Mouse (Mus musculus) kidney, embryonic 15.5 days (tissue): ENCODE measurements around the gene Chst13. TPM values are rescaled to one million over a fixed set of nuclear protein-coding genes. Genes with fewer than 3 reads are reported as not detected.

Experiments
- ATAC-seq: fragments of 200-750 bp; cut with Nextera tagmentation; replicated peaks from 2 replicates; pipeline ENCODE4 v1.8.0; 2017; ENCODE audit warnings: moderate TSS enrichment; ENCODE audit not compliant: low FRiP score
- H3K27ac ChIP-seq: fragments of 300-500 bp; sonication (generic); 2 replicates; pipeline ENCODE4 v1.5.1; 2015; ENCODE audit warnings: mild to moderate bottlenecking, inconsistent platforms
- H3K27me3 ChIP-seq: fragments of 300-500 bp; sonication (generic); 2 replicates; pipeline ENCODE4 v1.6.1; 2015; ENCODE audit warnings: inconsistent platforms
- H3K36me3 ChIP-seq: fragments of 300-500 bp; sonication (generic); 2 replicates; pipeline ENCODE4 v1.6.1; 2015; ENCODE audit warnings: inconsistent platforms
- H3K4me1 ChIP-seq: fragments of 300-500 bp; sonication (generic); 2 replicates; pipeline ENCODE4 v1.6.1; 2015; ENCODE audit warnings: inconsistent platforms
- H3K4me2 ChIP-seq: fragments of 300-500 bp; sonication (generic); 2 replicates; pipeline ENCODE4 v1.6.1; 2015; ENCODE audit warnings: moderate library complexity, mild to moderate bottlenecking, inconsistent platforms
- H3K4me3 ChIP-seq: fragments of 300-500 bp; sonication (generic); replicated peaks from 2 replicates; pipeline ENCODE4 v1.5.1; 2015; ENCODE audit warnings: mild to moderate bottlenecking, inconsistent platforms
- H3K9ac ChIP-seq: fragments of 300-500 bp; sonication (generic); 2 replicates; pipeline ENCODE4 v1.6.1; 2015; ENCODE audit warnings: mild to moderate bottlenecking, inconsistent platforms
- H3K9me3 ChIP-seq: fragments of 300-500 bp; sonication (generic); replicated peaks from 2 replicates; pipeline ENCODE4 v1.6.1; 2016; ENCODE audit warnings: inconsistent platforms
- WGBS: fragments of 180-500 bp; shearing (Covaris S2); methylation state at CpG from one replicate; pipeline ENCODE4 v1.1.7; 2015; ENCODE audit warnings: mixed read lengths; 5-methylcytosine and 5-hydroxymethylcytosine counted together
- polyA plus RNA-seq: library from polyadenylated mRNA; unstranded; fragments of >200 nt; fragmentation: Nextera tagmentation; extraction: Ambion mirVana; gene quantifications from 2 replicates; pipeline ENCODE4 v1.2.1, GENCODE M21; 2015

Gene Chst13
- polyA plus RNA-seq, 1 experiment from 2014 or later: 4.9 TPM

- 85% methylated on average over 4 of the region's 4 CpGs for WGBS
- Histone ChIP-seq H3K9ac (no peak overlapping the region), H3K4me2 (no peak overlapping the region), H3K4me1 (no peaks in the 10 kb centered on the region), H3K27me3 (no peaks in the 10 kb centered on the region), H3K4me3 (no peak overlapping the region), H3K9me3 (no peaks in the 10 kb centered on the region), H3K27ac (no peak overlapping the region), H3K36me3 (no peaks in the 10 kb centered on the region)
- ATAC-seq: no peak
These were observed 22.2 kb upstream of the Chst13 start for GRCm38 (mm10) chr6:90347183-90347582.

GRCm38 (mm10) chr6:90342343-90342742 lies 17.4 kb upstream of the Chst13 start:
- Histone ChIP-seq H3K9ac (no peak overlapping the region), H3K27me3 (no peaks in the 10 kb centered on the region), H3K36me3 (no peaks in the 10 kb centered on the region), H3K4me2 (no peak overlapping the region), H3K9me3 (no peaks in the 10 kb centered on the region), H3K4me3 (no peak overlapping the region), H3K27ac (no peak overlapping the region), H3K4me1 (0 out of 2 replicates have a peak, but pooled peaks cover 3% of the 10 kb centered on the region)
- WGBS: 58% methylated on average over 2 of the region's 2 CpGs
- no peak for ATAC-seq

GRCm38 (mm10) chr6:90334244-90334643 lies 9.3 kb upstream of the Chst13 start:
- Histone ChIP-seq H3K27me3 (no peaks in the 10 kb centered on the region), H3K27ac (no peak overlapping the region), H3K9me3 (no peaks in the 10 kb centered on the region), H3K4me2 (no peak overlapping the region), H3K4me3 (no peak overlapping the region), H3K9ac (no peak overlapping the region), H3K4me1 (no peaks in the 10 kb centered on the region), H3K36me3 (no peaks in the 10 kb centered on the region)
- no peak for ATAC-seq
- WGBS: 89% methylated on average over 3 of the region's 3 CpGs

GRCm38 (mm10) chr6:90332561-90333425 lies 7.8 kb upstream of the Chst13 start, which contains the start of gene Uroc1:
Uroc1 (plus strand) TSS chr6:90333284.
- H3K9ac ChIP-seq: no peak within 1 kb of the TSS
- H3K9me3 ChIP-seq: no peaks in the 10 kb centered on the region
- no peaks in the 10 kb centered on the region for H3K27me3 ChIP-seq
- 84% methylated on average over 7 of the region's 7 CpGs for WGBS
- no peak within 1 kb of the TSS for H3K4me2 ChIP-seq
- ATAC-seq: peak; percentile 10; the same call in 1 of the 2 replicates
- no peaks in the 10 kb centered on the region for H3K4me1 ChIP-seq
- no peak within 1 kb of the TSS for H3K27ac ChIP-seq
- no peak within 1 kb of the TSS for H3K4me3 ChIP-seq
- H3K36me3 ChIP-seq: no peaks in the 10 kb centered on the region

GRCm38 (mm10) chr6:90329953-90330352 lies 5.0 kb upstream of the Chst13 start:
- Histone ChIP-seq H3K9ac (no peak overlapping the region), H3K4me1 (peaks cover 6% of the 10 kb centered on the region), H3K27ac (no peak overlapping the region), H3K4me3 (no peak overlapping the region), H3K36me3 (no peaks in the 10 kb centered on the region), H3K27me3 (0 out of 2 replicates have a peak, but pooled peaks cover 3% of the 10 kb centered on the region), H3K4me2 (no peak overlapping the region), H3K9me3 (no peaks in the 10 kb centered on the region)
- no peak for ATAC-seq
- WGBS: 13% methylated on average over 1 of the region's 1 CpGs

GRCm38 (mm10) chr6:90327670-90328069 lies 2.7 kb upstream of the Chst13 start:
- 0 out of 2 replicates have a peak, but pooled peaks cover 3% of the 10 kb centered on the region for H3K27me3 ChIP-seq
- no peak overlapping the region for H3K4me3 ChIP-seq
- no peak overlapping the region for H3K9ac ChIP-seq
- H3K4me2 ChIP-seq: no peak overlapping the region
- H3K27ac ChIP-seq: no peak overlapping the region
- no peaks in the 10 kb centered on the region for H3K9me3 ChIP-seq
- peaks cover 13% of the 10 kb centered on the region for H3K4me1 ChIP-seq
- WGBS: 20% methylated on average over 6 of the region's 6 CpGs
- H3K36me3 ChIP-seq: no peaks in the 10 kb centered on the region
- no peak for ATAC-seq

- Histone ChIP-seq H3K9ac (no peak overlapping the region), H3K36me3 (no peaks in the 10 kb centered on the region), H3K4me3 (peak overlapping the region; percentile 37; the same call in 1 of the 2 replicates), H3K27ac (no peak overlapping the region), H3K4me2 (peak overlapping the region; percentile 65), H3K9me3 (no peaks in the 10 kb centered on the region), H3K4me1 (peaks cover 27% of the 10 kb centered on the region), H3K27me3 (0 out of 2 replicates have a peak, but pooled peaks cover 3% of the 10 kb centered on the region)
- ATAC-seq: no peak
- WGBS: 50% methylated on average over 3 of the region's 3 CpGs
These were observed 522 bp downstream of the Chst13 start for GRCm38 (mm10) chr6:90324463-90324862.

GRCm38 (mm10) chr6:90324026-90324425 lies 959 bp downstream of the Chst13 start:
- no peak for ATAC-seq
- WGBS: 68% methylated on average over 3 of the region's 3 CpGs
- H3K27ac ChIP-seq: no peak overlapping the region
- H3K4me3 ChIP-seq: no peak overlapping the region
- H3K27me3 ChIP-seq: 0 out of 2 replicates have a peak, but pooled peaks cover 3% of the 10 kb centered on the region
- no peak overlapping the region for H3K4me2 ChIP-seq
- H3K36me3 ChIP-seq: no peaks in the 10 kb centered on the region
- peaks cover 27% of the 10 kb centered on the region for H3K4me1 ChIP-seq
- H3K9me3 ChIP-seq: no peaks in the 10 kb centered on the region
- no peak overlapping the region for H3K9ac ChIP-seq

- Histone ChIP-seq H3K36me3 (no peaks in the 10 kb centered on the region), H3K9me3 (no peaks in the 10 kb centered on the region), H3K9ac (no peak overlapping the region), H3K4me2 (no peak overlapping the region), H3K4me3 (no peak overlapping the region), H3K27ac (no peak overlapping the region), H3K27me3 (0 out of 2 replicates have a peak, but pooled peaks cover 3% of the 10 kb centered on the region), H3K4me1 (peaks cover 27% of the 10 kb centered on the region)
- no peak for ATAC-seq
- WGBS: 40% methylated on average over 4 of the region's 4 CpGs
These were observed 3.2 kb downstream of the Chst13 start for GRCm38 (mm10) chr6:90321811-90322210.

- Histone ChIP-seq H3K36me3 (no peaks in the 10 kb centered on the region), H3K9me3 (no peaks in the 10 kb centered on the region), H3K9ac (no peak overlapping the region), H3K27ac (peak overlapping the region; percentile 64), H3K27me3 (0 out of 2 replicates have a peak, but pooled peaks cover 3% of the 10 kb centered on the region), H3K4me2 (no peak overlapping the region), H3K4me1 (peaks cover 26% of the 10 kb centered on the region), H3K4me3 (no peak overlapping the region)
- peak; percentile 82 for ATAC-seq
- 64% methylated on average over 5 of the region's 5 CpGs for WGBS
These were observed 4.6 kb downstream of the Chst13 start for GRCm38 (mm10) chr6:90320429-90320828.

GRCm38 (mm10) chr6:90319475-90320191 lies 5.4 kb downstream of the Chst13 start:
- whole genome bisulfite sequencing: 63% methylated on average over 7 of the region's 7 CpGs
- H3K9ac ChIP-seq: no peak overlapping the region
- no peaks in the 10 kb centered on the region for H3K36me3 ChIP-seq
- no peak overlapping the region for H3K4me3 ChIP-seq
- H3K27me3 ChIP-seq: no peaks in the 10 kb centered on the region
- no peak overlapping the region; the same call in 1 of the 2 replicates for H3K27ac ChIP-seq
- no peak overlapping the region for H3K4me2 ChIP-seq
- H3K9me3 ChIP-seq: no peaks in the 10 kb centered on the region
- ATAC-seq: no peak
- H3K4me1 ChIP-seq: peaks cover 18% of the 10 kb centered on the region

- Histone ChIP-seq H3K4me2 (no peak overlapping the region), H3K27me3 (no peaks in the 10 kb centered on the region), H3K9ac (no peak overlapping the region), H3K27ac (no peak overlapping the region), H3K4me1 (peaks cover 14% of the 10 kb centered on the region; the same call in 1 of the 2 replicates), H3K36me3 (no peaks in the 10 kb centered on the region), H3K9me3 (no peaks in the 10 kb centered on the region), H3K4me3 (no peak overlapping the region)
- no peak for ATAC-seq
- WGBS: 96% methylated on average over 2 of the region's 2 CpGs
These were observed 6.0 kb downstream of the Chst13 start for GRCm38 (mm10) chr6:90319019-90319418.
